Mouse (Mus musculus) neural tube, embryonic 10.5 days (tissue): ENCODE data around the gene Krt86.
A peak's percentile ranks its signal among the peaks of the same experiment; 100 is the strongest.
"Not testable (repeated sequence)": the region's sequence is repeated elsewhere in the genome, so short reads cannot be mapped to it uniquely, and the experiment has no call there.

Experiments used
- DNase-seq: peaks from one replicate; pipeline ENCODE4 v3.0.0-alpha.2; 2017; ENCODE audit warnings: low spot score; ENCODE audit errors: extremely low spot score

The Krt86 gene

DNA sequence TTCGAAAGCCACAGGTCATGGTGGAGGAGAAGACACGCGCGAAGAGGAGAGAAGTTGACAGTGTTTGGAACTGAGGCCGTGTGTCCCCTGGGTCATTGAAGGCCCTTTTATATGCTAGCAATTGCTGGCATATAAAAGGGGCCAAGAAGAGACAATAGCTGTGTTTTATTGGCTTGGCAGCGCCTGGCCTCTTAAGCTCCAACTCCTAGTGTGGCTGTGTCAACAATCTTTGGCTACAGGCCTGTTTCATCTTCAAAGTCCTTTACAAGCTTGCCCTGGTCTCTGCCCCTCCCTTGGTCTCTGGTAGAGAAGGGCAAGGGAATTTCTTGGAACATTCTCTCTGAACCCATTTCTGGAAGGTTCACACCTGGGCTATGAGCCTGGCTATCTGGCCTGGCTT, 18.2 kb downstream of the Krt86 start, which contains the start of gene Krt83:
Krt83 (minus strand) TSS at position 82 of the 400 bp plus-strand sequence.
- no peak for DNase-seq

DNA sequence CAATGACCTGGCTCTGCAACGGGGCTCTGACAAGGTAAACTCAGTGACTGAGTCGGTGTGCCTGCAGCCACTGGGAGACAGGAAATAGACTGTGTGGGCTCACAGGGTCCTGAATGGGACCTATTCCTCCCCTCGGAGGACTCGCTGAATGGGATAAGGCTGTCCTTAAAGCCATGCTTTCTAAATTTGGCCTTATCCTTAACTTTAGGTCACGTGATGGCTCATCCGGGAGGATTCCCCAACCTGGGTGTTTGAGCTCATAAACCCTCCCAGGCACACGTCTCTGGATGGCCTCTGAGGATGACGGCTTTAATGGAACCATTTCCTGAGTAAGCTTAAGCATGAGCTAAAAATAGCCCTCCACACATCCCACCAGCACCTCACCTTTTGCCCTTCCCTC, 19.4 kb downstream of the Krt86 start:
- DNase-seq = no peak

DNA sequence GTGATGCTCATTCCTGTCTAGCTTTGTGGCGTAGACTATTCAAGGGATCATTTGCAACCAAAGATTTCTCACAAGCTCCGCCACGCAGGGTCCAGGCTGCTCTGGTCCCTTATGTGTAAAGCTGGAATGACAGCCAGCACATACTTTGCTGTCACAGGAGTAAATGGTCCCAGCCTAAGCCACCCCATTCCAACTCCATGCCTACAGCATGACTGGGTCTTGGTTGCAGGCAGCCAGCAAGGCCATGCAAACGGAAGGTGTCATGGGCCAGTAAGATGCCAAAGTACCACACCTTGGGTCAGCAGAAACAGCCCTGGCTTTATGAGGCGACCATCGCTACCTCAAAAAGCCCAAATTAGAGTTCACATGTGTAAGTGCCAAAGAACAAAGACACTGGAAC, 20.4 kb downstream of the Krt86 start:
- DNase-seq = no peak

DNA sequence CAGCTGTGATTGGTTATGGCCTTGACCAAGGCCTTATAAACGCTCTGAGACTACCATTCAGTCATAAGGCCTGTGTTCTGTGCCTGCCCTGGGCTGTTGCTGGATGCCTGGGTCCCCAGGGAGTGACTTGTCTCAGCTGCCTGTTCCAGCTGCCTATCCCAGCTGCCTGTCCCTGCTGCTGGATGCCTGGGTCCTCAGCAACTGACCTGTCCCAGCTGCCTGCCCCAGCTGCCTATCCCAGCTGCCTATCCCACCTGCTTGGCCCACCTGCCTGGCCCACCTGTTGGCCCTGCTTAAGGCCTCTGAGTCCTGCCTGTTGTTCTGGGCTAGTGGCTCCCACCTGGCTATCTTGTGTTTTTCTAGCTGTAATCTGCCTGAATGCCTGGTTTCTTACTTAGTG, 20.9 kb downstream of the Krt86 start:
- DNase-seq = no peak

DNA sequence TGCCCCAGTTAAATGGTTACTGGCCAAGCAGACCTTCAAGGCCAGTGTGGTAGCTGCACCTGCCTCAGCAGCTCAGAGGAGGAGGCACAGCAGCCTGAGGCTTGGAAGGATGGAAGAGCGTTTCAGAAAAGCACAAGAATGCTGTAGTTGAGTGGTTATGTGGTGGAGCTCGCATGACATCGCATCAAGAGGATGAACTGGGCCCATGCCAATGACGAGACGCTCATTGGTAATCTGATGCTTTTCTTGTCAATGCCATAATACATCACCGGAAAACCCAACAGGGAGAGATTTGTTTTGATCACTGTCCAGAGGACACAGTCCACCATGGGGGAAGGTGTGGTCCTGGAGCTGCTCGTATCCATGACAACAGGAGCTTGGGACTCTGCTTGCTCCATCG, 22.0 kb downstream of the Krt86 start:
- no peak for DNase-seq

DNA sequence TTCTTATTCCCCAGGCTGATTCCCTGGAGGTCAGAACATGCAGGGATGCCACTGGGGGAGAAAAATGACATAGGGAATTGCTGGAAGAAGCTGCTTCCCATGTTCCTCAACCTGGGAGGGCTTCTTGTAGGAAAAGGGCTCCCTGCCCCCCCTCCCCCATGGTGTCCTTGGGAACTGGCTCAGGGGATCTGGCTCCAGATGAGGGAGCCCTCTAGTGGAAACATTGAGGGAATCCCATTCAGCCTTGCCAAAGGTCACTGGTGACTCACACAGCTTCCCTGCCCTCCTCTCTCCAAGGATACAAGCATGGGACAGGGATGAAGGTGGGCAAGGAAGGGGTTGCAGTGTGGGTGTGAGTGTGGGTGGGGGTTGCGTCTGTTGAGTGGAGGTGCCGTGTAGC, 23.9 kb downstream of the Krt86 start:
- no peak for DNase-seq

DNA sequence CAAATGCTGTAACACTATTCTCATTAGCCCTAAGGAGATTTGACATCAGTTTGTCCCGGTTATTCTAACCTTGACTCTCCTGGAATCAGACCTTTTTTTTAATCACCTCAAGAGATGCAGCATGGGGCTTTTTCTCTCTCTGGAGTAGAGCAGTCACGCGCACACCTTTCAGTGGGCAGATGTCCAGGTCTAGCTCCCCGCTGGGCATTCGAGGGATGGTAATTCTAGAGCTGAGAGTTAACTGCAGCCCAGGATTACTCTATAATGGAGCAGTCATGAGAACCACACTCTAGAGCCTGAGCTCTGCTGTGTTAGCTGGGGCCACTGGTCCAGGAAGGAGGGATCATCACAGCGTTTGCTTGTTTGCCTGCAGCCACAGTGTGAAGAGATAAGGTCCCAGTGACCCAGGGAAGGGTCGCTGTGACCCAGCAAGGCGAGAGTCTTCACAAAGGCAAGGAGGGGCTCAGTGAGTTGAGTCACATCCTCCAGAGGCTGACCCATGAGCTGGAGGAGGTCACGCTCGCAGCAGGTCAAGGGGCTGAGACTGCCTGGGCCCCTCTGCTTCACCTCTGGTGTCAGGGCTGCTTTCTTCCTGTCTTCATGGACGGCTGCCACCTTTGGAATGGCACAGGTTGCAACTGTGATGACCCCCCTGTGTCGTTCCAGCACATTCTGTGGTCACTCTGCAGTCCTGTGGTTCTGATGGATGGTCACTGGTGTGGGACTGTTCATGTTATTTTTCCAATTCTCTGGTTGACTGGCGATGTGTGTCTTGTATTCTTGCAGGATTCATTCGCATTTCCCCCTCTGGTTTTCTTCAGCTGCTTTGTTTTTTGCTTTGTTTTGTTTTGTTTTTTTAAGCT, 33.8 kb downstream of the Krt86 start:
- no peak for DNase-seq

DNA sequence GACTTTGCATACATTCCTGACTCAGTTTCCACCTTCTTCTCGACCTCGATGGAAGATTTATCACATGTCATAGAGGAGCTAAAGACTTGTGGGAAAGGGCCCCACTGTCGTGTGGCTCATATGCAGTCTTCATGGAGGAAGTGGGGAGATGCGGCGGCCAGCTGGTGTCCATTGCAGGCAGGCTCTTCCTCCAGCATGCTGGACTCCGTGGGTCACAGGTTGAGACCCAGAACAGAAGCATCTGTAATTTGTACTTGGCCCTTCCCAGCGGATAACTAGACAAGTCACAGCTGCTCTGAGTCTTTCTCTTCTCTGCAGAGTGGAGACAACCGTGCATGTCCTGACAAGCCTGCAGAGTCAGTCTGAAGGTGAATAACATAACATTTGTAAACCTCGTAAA, 35.0 kb downstream of the Krt86 start:
- DNase-seq = no peak

DNA sequence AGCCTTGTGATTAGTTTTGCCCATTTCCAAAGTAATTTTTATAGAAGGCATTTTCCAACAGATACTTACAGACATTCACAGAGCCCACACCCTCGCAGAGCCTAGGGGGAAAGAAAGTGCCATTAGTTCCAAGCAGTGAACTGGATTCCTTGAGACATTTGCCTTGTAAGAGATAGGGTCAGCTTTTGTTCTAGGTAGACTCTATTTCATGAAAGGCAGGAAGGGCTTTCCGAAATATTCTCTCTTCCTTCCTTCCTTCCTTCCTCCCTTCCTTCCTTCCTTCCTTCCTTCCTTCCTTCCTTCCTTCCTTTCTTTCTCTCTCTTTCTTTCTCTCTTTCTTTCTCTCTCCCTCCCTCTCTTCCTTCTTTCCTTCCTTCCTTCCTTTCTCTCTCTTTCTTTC, 43.9 kb downstream of the Krt86 start, which contains the start of gene Gm49425:
Gm49425 (minus strand) TSS at position 101 of the 400 bp plus-strand sequence.
- DNase-seq = not testable (repeated sequence)

DNA sequence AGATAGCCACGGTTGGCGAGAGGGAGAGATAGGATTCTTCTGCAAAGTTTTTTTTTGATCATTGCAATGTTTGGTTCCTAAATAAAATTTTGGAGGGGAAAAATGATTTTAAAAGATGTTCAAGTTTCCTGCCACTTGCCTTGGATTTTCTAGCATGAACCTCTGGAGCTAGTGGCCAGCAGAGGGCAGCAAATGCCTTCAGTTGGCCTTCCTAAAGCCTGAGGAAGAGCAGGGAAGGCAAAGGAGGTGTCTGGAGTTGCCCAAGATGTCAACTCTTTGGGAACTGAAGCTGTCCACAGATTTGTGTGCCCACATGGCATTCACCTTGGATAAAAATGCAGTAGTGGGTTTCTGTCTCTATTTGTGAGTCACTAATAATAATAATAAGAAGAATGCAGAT, 46.5 kb downstream of the Krt86 start:
- DNase-seq = peak; percentile 74

DNA sequence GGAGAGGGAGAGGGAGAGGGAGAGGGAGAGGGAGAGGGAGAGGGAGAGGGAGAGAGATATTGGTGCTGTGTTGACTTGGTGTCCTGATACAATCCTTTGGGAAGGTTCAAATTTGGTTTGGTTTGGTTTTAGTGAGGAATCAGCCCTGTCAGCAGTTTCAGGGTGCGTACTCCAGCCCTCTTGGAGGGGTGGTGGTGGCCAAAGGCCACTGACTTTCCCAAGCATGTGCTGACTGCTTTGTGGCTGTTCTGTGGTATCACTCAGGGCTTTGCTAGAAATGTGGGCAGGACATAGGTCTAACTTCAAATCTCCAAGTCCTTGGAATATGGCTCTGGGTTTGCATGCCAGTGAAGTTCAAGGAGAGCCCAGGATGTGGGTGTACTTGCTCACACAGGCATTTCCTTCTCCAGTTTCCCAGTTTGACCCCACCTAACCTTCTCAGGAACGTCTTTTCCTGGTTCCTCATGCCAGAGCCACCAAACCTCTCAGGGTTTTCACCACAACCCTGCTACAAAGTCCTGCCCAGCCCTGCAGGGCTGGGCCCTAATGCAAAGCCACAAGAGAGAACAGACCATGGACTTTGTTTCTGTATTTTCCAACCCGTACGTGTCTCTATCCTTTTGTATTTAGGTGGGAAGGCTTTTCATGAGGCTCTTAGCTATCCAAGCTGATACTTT, 49.4 kb downstream of the Krt86 start:
- no peak for DNase-seq
